Mouse (Mus musculus) cerebellum, postnatal 36 days (tissue): ENCODE results near the gene Ppp4c.

Source experiments
- DNase-seq, 2 experiments: peaks; one replicate each; pipeline ENCODE4 v3.0.0; 2021 to 2022; ENCODE audit warnings: mixed read lengths in 2 of 2

Gene Ppp4c

GRCm38 (mm10) chr7:126791851-126792720 lies at the start of gene Ppp4c:
Gene Ppp4c (minus strand): TSS chr7:126792496.
- DNase-seq = peak; percentile 94 to 97

GRCm38 (mm10) chr7:126833294-126833693 lies 41.0 kb upstream of the Ppp4c start:
- no peak for DNase-seq

- peak; percentile 86 to 89 for DNase-seq
Observed at GRCm38 (mm10) chr7:126832036-126832598, 39.8 kb upstream of the Ppp4c start.

- no peak for DNase-seq
Observed at GRCm38 (mm10) chr7:126831539-126831938, 39.2 kb upstream of the Ppp4c start, which contains the start of gene 4930451I11Rik. Gene 4930451I11Rik (minus strand): TSS chr7:126831639.

- no peak for DNase-seq
Observed at GRCm38 (mm10) chr7:126825952-126826351, 33.7 kb upstream of the Ppp4c start.

GRCm38 (mm10) chr7:126825403-126825802 lies 33.1 kb upstream of the Ppp4c start:
- no peak for DNase-seq

GRCm38 (mm10) chr7:126823940-126824339 lies 31.6 kb upstream of the Ppp4c start:
- DNase-seq = peak in 1 of 2 experiments; percentile 29

- peak; percentile 58 to 65 for DNase-seq
Observed at GRCm38 (mm10) chr7:126823202-126823711, 31.0 kb upstream of the Ppp4c start.

GRCm38 (mm10) chr7:126822741-126823140 lies 30.4 kb upstream of the Ppp4c start:
- peak; percentile 53 to 56 for DNase-seq

GRCm38 (mm10) chr7:126821835-126822511 lies 29.7 kb upstream of the Ppp4c start:
- peak; percentile 90 to 94 for DNase-seq

- DNase-seq = no peak
Observed at GRCm38 (mm10) chr7:126818818-126819217, 26.5 kb upstream of the Ppp4c start.

GRCm38 (mm10) chr7:126817595-126817994 lies 25.3 kb upstream of the Ppp4c start:
- DNase-seq = no peak

GRCm38 (mm10) chr7:126816494-126816893 lies 24.2 kb upstream of the Ppp4c start:
- DNase-seq = no peak

- no peak for DNase-seq
Observed at GRCm38 (mm10) chr7:126815726-126816222, 23.5 kb upstream of the Ppp4c start.

- no peak for DNase-seq
Observed at GRCm38 (mm10) chr7:126809723-126810369, 17.6 kb upstream of the Ppp4c start.

- peak; percentile 94 to 96 for DNase-seq
Observed at GRCm38 (mm10) chr7:126808703-126809455, 16.6 kb upstream of the Ppp4c start.

GRCm38 (mm10) chr7:126807405-126807804 lies 15.1 kb upstream of the Ppp4c start:
- DNase-seq = no peak

GRCm38 (mm10) chr7:126806956-126807355 lies 14.7 kb upstream of the Ppp4c start:
- no peak for DNase-seq

- DNase-seq = no peak
Observed at GRCm38 (mm10) chr7:126803751-126804150, 11.5 kb upstream of the Ppp4c start.

GRCm38 (mm10) chr7:126803181-126803580 lies 10.9 kb upstream of the Ppp4c start:
- DNase-seq = no peak

GRCm38 (mm10) chr7:126802134-126802889 lies 10.0 kb upstream of the Ppp4c start:
- DNase-seq = no peak
